Comparison of ENCODE assay signal across 15 mouse cellular contexts in the genomic region with DNA sequence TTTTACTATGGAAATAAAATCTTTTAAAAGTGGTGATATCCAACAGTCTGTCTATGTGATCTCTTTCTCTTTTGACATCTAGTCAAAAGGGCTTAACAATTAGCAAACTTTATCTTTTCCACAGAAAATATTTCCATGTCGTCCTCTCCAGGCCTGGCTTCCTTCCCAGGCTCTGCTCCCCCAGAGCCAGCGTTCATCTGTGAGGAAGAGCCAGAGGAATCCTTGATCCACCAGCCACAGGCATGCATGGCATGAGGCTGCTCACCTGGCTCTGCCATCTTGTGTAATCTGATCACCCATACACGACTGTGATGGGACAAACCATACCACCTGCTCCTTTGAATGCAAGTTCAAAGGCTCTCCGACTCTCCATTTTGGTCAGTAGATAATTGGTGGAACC. TPM values are rescaled to one million over a fixed set of nuclear protein-coding genes. Genes with fewer than 3 reads are reported as not detected.
A peak's percentile ranks its signal among the peaks of the same experiment; 100 is the strongest.
DNase-seq lines count a peak whose midpoint lies in the region.
"Had no signal": no experiment of that assay in that cellular context is flagged by ENCODE, and none has a peak within 500 bp of the region (broad histone marks: within the 10 kb centered on the region; RNA-seq: fewer than 3 reads in every experiment).

No protein-coding gene starts in this region.

- intact Hi-C loops in left cerebral cortex, postnatal 10 days (cut with DNase I), result no loop called here

- DNase-seq in cerebellum, adult 11-12 months, result peak; percentile 23
- DNase-seq in cerebellum, adult 9-10 months, result no peak
- DNase-seq in cerebellum, adult 9-11 months, result peak; percentile 23
- DNase-seq in cerebellum, adult 11 months, result no peak
- peak; percentile 55 for DNase-seq in Muller cell, postnatal 12 days (ENCODE audit: inconsistent ontology term)
- DNase-seq in cerebellum, postnatal 36 days, result peak; percentile 24 to 29
- no peak for DNase-seq in left cerebral cortex, postnatal 10 days (ENCODE audit: extremely low spot score in 1 of 2, low spot score in 2 of 2)
- DNase-seq: adrenal gland, postnatal 10 days; adrenal gland, postnatal 36 days; forebrain, postnatal 0 days; gastrocnemius, adult 2 months; gastrocnemius, postnatal 14 days; kidney, adult 11 months had no signal

RNA-seq across cellular contexts. Expression of gene Slc8a3, which starts 58.4 kb away (rescaled TPM):
- total RNA-seq in left cerebral cortex, postnatal 10 days (2021), result 10 to 100 TPM; 37.5 to 40.7 TPM
- total RNA-seq: common myeloid progenitor, adult 5-6 weeks; hematopoietic stem cell, adult 5-6 weeks had no signal

Comparison
In these comparisons a context has a peak if more than half of its experiments do, and no peak if none do; other contexts are left out.
1. DNase-seq: peak in cerebellum, adult 11-12 months (single experiment), cerebellum, adult 9-11 months (single experiment), Muller cell, postnatal 12 days (single experiment) and cerebellum, postnatal 36 days (2 of 2); none in cerebellum, adult 9-10 months (single experiment), cerebellum, adult 11 months (single experiment) and left cerebral cortex, postnatal 10 days (0 of 2).